Mouse (Mus musculus) frontal cortex, postnatal 25 days (tissue): ENCODE measurements around the gene Mylk2.

ENCODE experiments used
- DNase-seq, 2 experiments: peaks; one replicate each; pipeline ENCODE4 v3.0.0; 2022; ENCODE audit warnings: low spot score in 2 of 2

Gene Mylk2

GRCm38 (mm10) chr2:152911031-152911430 lies at the start of gene Mylk2:
Gene Mylk2 (plus strand): TSS chr2:152911352.
- DNase-seq: no peak

GRCm38 (mm10) chr2:152861891-152862290 lies 49.3 kb upstream of the Mylk2 start:
- no peak for DNase-seq

- DNase-seq: no peak
Measured at GRCm38 (mm10) chr2:152862638-152863037, 48.5 kb upstream of the Mylk2 start.

- no peak for DNase-seq
Measured at GRCm38 (mm10) chr2:152863346-152863745, 47.8 kb upstream of the Mylk2 start.

- no peak for DNase-seq
Measured at GRCm38 (mm10) chr2:152878239-152878638, 32.9 kb upstream of the Mylk2 start.

GRCm38 (mm10) chr2:152880898-152881297 lies 30.3 kb upstream of the Mylk2 start:
- no peak for DNase-seq

GRCm38 (mm10) chr2:152884101-152884645 lies 27.0 kb upstream of the Mylk2 start:
- no peak for DNase-seq

GRCm38 (mm10) chr2:152887230-152887629 lies 23.9 kb upstream of the Mylk2 start:
- DNase-seq: no peak

GRCm38 (mm10) chr2:152888774-152889173 lies 22.4 kb upstream of the Mylk2 start:
- DNase-seq: no peak

- DNase-seq: no peak
Measured at GRCm38 (mm10) chr2:152895834-152896233, 15.3 kb upstream of the Mylk2 start.

GRCm38 (mm10) chr2:152896926-152897325 lies 14.2 kb upstream of the Mylk2 start:
- no peak for DNase-seq

GRCm38 (mm10) chr2:152899011-152899410 lies 12.1 kb upstream of the Mylk2 start:
- DNase-seq: no peak

- no peak for DNase-seq
Measured at GRCm38 (mm10) chr2:152901296-152901695, 9.9 kb upstream of the Mylk2 start.

GRCm38 (mm10) chr2:152902658-152903057 lies 8.5 kb upstream of the Mylk2 start:
- no peak for DNase-seq

GRCm38 (mm10) chr2:152903586-152903985 lies 7.6 kb upstream of the Mylk2 start:
- no peak for DNase-seq

GRCm38 (mm10) chr2:152904127-152904643 lies 7.0 kb upstream of the Mylk2 start:
- no peak for DNase-seq

- DNase-seq: no peak
Measured at GRCm38 (mm10) chr2:152905036-152905829, 5.9 kb upstream of the Mylk2 start.

- no peak for DNase-seq
Measured at GRCm38 (mm10) chr2:152906274-152907037, 4.7 kb upstream of the Mylk2 start.

- no peak for DNase-seq
Measured at GRCm38 (mm10) chr2:152907114-152907943, 3.8 kb upstream of the Mylk2 start.

GRCm38 (mm10) chr2:152909848-152910247 lies 1.3 kb upstream of the Mylk2 start:
- DNase-seq: no peak

- no peak for DNase-seq
Measured at GRCm38 (mm10) chr2:152911432-152911831, 280 bp downstream of the Mylk2 start.

- no peak for DNase-seq
Measured at GRCm38 (mm10) chr2:152913471-152913870, 2.3 kb downstream of the Mylk2 start.
